Mouse (Mus musculus) spleen, postnatal 14 days (tissue): ENCODE data around the gene Scnn1a.

Experiments used
- DNase-seq, 2 experiments: peaks; one replicate each; pipeline ENCODE4 v3.0.0; 2021 to 2022; ENCODE audit warnings: low spot score in 2 of 2

The Scnn1a gene

GRCm38 (mm10) chr6:125309406-125309805 is 11.1 kb upstream of the Scnn1a start:
- no peak for DNase-seq

DNA sequence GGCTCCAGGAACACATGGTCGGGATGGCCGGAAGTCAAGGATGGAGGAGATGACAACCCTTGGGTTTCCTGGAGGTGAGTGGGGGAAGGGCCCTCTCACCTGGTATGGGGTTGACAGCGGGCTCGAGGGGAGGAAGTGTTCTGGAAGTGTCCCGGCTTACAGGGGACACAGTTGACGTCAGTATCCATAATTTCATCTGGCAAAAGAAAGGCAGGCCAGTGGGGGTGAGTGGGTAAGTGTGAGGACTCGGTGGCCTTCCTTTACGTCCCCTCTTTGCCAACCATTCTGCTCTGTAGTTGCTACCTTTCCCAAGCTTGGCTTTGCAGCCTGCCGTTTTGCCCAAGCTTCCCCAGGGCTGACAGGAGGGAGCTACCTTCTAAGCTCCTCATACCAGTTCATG is 8.3 kb upstream of the Scnn1a start:
- DNase-seq: no peak

DNA sequence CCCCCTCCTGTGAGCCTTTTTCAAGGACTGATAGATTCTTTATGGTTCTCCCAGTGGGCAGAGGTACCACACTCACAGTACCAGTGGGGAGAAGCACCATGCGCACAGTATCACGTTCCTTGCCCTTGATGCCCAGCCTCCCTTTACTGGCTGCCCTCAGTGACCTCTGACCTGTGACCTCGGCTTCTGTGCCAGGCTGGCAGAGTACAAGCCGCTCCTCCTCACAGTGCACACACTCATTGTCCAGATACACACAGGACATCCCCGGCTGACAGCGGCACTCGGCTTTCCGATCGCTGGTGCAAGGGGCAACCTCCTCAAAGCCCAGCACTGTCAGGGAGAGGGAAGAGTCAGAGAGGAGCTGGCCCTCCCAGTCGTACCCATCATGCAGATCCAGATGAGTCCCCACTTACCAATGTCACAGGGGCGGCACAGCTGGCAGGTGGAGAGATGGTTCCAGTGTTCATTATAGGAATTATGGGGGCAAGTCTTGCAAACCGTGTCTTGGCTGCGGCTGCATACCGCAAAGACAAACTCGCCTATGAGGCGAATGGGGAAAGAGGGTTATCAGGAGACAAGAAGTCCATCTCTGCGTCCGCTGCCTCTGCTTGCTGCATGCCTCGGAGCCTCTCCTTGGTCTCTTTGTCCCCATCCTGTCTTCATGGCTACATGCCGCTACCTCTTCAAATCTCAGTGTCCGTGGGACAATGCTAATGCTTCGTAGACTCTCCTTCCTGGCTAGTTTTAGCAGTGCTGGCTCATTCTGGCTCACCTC is 7.7 kb upstream of the Scnn1a start:
- DNase-seq: no peak

- peak; percentile 20 to 21 for DNase-seq
Observed at GRCm38 (mm10) chr6:125313546-125314230, 6.8 kb upstream of the Scnn1a start, which contains the start of gene Ltbr. TSS of gene Ltbr (minus strand) at chr6:125313885.

- DNase-seq: no peak
Observed at GRCm38 (mm10) chr6:125314231-125314563, 6.3 kb upstream of the Scnn1a start.

DNA sequence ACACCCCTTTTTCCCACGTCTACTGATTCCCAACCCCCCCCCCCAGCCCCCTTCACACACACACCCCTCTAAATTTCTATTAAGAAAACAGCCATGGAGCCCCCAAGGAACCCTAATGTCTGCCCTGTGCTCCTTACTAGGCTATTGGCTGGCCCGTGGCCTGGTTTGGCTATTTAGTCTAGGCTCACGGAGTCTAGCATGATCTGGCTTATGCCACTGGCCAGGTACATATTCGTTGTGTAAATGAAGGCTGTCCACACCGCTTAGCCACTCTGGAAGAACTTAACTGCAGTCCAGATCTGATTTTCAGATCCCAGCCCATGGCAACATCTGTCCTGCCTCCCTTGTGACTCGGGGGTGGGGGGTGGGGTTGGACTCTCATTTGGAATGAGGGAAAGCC is 5.7 kb upstream of the Scnn1a start:
- no peak for DNase-seq

DNA sequence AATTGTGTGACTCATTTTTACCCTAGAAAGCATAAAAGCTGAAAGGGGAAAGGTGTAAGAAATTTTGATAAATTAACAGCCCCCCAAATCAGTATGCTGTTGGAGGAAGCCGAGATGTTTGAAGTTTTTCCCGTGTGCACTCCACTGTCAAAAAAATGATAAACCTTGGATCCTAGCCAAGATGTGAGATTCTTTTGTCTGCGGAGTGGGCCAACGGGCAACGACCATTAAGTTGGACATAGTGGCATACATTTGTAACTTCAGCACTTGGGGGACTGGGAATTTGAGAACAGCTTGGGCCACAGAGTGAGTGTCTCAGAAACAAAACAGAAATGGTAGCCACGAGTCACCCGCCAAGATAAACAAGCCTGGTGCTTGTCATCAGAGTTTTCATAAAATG is 3.4 kb upstream of the Scnn1a start:
- DNase-seq: no peak

- DNase-seq: no peak
Observed at GRCm38 (mm10) chr6:125318981-125319918, 1.2 kb upstream of the Scnn1a start.

DNA sequence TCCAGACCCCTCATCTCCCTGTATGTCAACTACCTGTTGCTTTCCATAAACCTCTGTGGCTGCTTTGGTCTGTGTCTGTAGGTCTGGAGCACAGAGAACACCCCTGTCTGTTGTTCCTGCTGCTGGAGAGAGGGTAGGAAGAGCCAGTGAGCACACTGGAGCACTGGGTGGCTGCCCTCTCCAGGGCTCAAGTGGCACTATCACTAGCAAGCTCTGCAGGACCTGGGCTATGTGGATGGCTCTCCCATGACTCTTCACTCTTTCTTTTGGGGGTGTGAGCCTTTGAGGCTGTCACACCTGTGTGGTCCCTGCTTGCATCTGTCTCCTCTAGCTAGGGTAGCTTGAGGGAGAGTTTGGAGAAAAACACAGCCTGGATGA is 551 bp upstream of the Scnn1a start:
- no peak for DNase-seq

DNA sequence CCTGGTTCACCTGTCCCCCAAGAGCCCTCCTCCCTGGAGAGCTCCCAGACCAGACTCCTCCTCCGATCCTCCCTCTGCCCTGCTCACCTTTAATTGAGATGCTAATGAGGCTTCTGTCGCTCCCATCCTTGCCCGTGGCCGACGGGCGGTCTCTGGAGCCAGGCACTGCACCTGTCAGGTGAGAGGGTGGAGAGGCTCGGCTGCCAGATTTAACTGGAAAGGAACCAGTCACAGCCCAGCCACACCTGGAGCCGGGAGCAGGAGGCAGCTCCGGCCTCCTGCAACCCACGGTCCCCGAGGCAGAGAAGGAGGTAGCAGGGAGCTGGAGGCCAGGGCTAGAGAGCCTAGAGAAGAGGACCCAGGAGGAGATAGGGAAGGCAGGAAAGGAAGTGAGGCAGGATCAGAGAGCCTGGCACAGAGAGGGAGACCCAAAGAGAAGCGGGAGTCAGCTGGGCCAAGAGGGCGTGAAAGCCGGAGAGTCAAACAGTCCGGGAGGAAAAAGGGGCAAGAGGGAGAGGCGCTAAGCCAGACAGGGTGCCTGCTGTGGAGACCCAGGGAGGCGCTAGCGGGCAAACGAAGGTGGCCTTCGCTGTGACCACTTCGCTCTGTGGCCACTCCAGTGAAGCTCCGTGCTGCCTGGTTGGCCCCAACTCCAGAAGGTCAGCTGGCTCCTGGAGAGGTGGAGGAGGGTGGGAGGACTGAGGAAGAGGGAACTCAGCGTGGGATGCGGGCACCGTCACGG is 826 bp downstream of the Scnn1a start:
- DNase-seq: no peak

GRCm38 (mm10) chr6:125322794-125323193 is 2.3 kb downstream of the Scnn1a start:
- no peak for DNase-seq

GRCm38 (mm10) chr6:125323547-125323946 is 3.1 kb downstream of the Scnn1a start:
- no peak for DNase-seq

DNA sequence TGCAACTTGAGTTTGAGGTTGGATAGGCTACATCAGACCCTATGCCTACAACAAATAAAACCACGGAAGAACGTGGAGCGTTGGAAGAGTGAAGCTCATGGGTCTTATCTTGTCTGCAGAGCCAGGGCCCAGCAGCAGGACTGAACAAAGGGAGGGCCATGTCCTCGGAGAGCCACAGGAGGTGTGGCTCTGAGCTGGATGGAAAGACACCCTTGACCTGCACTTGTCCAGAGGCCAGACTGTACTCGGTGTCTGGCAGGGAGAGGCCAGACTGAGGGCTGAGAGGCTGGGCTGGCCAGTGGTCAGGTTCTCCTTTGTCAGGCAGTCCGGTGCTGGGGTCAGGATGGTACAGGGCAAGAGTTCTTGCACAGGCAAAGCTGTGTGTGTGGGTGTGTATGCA is 4.9 kb downstream of the Scnn1a start:
- no peak for DNase-seq

DNA sequence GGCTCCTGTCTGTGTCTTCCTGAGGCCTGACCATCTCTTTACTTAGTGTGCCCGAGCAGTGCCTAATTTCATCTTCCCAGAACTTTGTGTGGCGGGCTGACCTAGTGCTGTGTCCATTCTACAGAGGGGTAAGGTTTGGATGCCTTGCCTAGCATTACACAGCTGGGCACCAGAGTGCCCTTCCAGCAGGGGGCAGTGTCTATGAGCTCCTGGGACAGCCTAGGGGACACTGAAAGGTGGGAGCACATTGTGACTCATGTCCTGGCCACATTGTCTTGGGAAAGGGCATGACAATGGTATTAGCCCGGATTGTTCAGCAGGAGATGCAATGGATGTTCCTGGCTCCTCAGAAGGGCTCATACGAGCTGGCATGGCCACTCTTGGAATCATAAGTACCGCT is 7.8 kb downstream of the Scnn1a start:
- DNase-seq: no peak

GRCm38 (mm10) chr6:125330626-125331326 is 10.3 kb downstream of the Scnn1a start:
- DNase-seq: peak in 1 of 2 experiments; percentile 39

GRCm38 (mm10) chr6:125333112-125333899 is 12.8 kb downstream of the Scnn1a start:
- DNase-seq: no peak

DNA sequence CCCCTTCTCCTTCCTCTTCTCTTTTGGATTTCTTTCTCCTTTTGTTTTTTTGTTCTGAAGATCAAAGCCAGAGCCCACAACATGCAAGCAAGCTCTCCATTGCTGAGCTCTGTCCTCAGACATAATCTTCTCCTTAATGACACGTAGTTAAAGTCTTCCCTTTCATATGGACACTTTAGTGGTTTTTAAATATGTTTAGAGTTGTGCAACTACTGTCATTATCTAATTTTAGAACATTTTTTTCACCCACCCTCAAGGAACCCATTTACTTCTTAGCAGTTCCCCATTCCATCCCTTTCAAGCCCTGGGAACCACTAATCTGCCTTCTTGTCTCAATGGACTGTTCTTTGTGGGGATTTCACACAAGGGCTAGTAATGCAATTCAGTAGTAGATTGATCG is 13.9 kb downstream of the Scnn1a start:
- no peak for DNase-seq

DNA sequence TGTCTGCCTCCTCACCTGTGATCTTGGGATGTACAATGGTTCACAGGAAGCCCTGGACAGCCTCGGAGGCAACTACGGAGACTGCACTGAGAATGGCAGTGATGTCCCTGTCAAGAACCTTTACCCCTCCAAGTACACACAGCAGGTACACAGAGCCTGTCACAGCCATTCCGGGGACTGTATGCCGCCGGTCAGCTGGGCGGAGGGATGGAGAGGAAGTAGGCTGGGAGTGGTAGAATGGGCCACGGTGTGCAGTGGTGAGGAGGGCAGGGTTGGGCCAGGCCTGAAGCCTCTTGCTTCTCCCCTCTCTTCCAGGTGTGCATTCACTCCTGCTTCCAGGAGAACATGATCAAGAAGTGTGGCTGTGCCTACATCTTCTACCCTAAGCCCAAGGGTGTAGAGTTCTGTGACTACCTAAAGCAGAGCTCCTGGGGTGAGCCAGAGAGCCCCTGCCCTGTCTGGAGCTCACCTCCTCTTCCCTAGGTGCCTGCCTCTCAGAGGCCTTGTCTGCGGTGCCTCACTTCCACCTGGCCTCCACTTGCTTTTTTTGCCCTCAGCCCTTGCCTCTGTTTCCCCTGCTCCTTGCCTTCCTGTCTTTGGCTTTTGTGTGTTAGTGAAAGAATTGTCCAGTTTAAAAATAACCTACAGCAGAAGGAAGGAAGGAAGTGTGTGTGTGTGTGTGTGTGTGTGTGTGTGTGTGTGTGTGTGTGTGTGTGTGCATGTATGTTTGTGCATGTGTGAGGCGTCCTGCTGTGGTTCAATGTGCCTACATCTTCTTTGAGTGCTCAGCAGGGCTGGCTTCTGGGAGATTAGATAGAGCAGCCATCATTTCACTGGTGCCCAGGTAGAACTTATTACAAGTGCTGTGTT is 18.6 kb downstream of the Scnn1a start:
- no peak for DNase-seq

GRCm38 (mm10) chr6:125340244-125340643 is 19.8 kb downstream of the Scnn1a start:
- DNase-seq: no peak
